Mouse (Mus musculus) hindbrain, embryonic 14.5 days (tissue): ENCODE measurements at regions not wholly inside any gene's neighbourhood (a gene's known extent, or its start where the extent isn't known, plus 50 kb on each side); places are given as distances from the start of the nearest gene placed in this dataset.

Experiments used
- ATAC-seq: fragments of 200-750 bp; cut with Nextera tagmentation; 2 replicates; pipeline ENCODE4 v1.8.0; 2017; ENCODE audit warnings: moderate number of reproducible peaks, mild to moderate bottlenecking, moderate TSS enrichment, moderate library complexity; ENCODE audit not compliant: low FRiP score
- DNase-seq: peaks from one replicate; pipeline ENCODE4 v3.0.0-alpha.2; 2015; ENCODE audit warnings: low spot score
- H3K27ac ChIP-seq: fragments of 300-500 bp; sonication (generic); 2 replicates; pipeline ENCODE4 v1.5.1; 2014; ENCODE audit warnings: mild to moderate bottlenecking, moderate library complexity
- H3K27me3 ChIP-seq: fragments of 300-500 bp; sonication (generic); 2 replicates; pipeline ENCODE4 v1.6.1; 2014; ENCODE audit warnings: mild to moderate bottlenecking, low read length, mixed read lengths; ENCODE audit not compliant: control insufficient read depth, insufficient read depth
- H3K36me3 ChIP-seq: fragments of 300-500 bp; sonication (generic); replicated peaks from 2 replicates; pipeline ENCODE4 v1.6.1; 2014; ENCODE audit not compliant: control insufficient read depth, insufficient read depth
- H3K4me1 ChIP-seq: fragments of 300-500 bp; sonication (generic); replicated peaks from 2 replicates; pipeline ENCODE4 v1.6.1; 2014; ENCODE audit warnings: antibody characterized with exemption, low read length, mixed read lengths; ENCODE audit not compliant: control insufficient read depth, insufficient read depth
- H3K4me2 ChIP-seq: fragments of 300-500 bp; sonication (generic); replicated peaks from 2 replicates; pipeline ENCODE4 v1.6.1; 2014; ENCODE audit warnings: mild to moderate bottlenecking, moderate library complexity
- H3K4me3 ChIP-seq: fragments of 300-500 bp; sonication (generic); replicated peaks from 2 replicates; pipeline ENCODE4 v1.5.1; 2014; ENCODE audit warnings: mild to moderate bottlenecking, low read length
- H3K9ac ChIP-seq: fragments of 300-500 bp; sonication (generic); 2 replicates; pipeline ENCODE4 v1.6.1; 2014
- H3K9me3 ChIP-seq: fragments of 300-500 bp; sonication (generic); 2 replicates; pipeline ENCODE4 v1.6.1; 2016; ENCODE audit warnings: low read length; ENCODE audit not compliant: control insufficient read depth
- WGBS: fragments of 180-500 bp; shearing (Covaris S2); extraction: QIAGEN DNeasy Blood & Tissue Kit; methylation state at CpG from one replicate; pipeline ENCODE4 v1.1.7; 2014; 5-methylcytosine and 5-hydroxymethylcytosine counted together

GRCm38 (mm10) chr15:86566111-86566510, 351.9 kb downstream of the Tbc1d22a start:
- WGBS = 71% methylated on average over 3 of the region's 3 CpGs
- Histone ChIP-seq H3K9me3 (no peaks in the 10 kb centered on the region), H3K4me1 (no peaks in the 10 kb centered on the region), H3K36me3 (no peaks in the 10 kb centered on the region), H3K9ac (no peak overlapping the region), H3K4me3 (no peak overlapping the region), H3K27me3 (no peaks in the 10 kb centered on the region), H3K27ac (no peak overlapping the region), H3K4me2 (no peak overlapping the region)
- ATAC-seq = no peak
- no peak for DNase-seq

- H3K4me2 ChIP-seq = no peak overlapping the region
- WGBS = 6% methylated on average over 5 of the region's 5 CpGs
- H3K4me3 ChIP-seq = no peak overlapping the region
- no peak overlapping the region for H3K27ac ChIP-seq
- no peak for DNase-seq
- H3K9ac ChIP-seq = no peak overlapping the region
- H3K36me3 ChIP-seq = no peaks in the 10 kb centered on the region
- H3K9me3 ChIP-seq = no peaks in the 10 kb centered on the region
- no peaks in the 10 kb centered on the region for H3K4me1 ChIP-seq
- no peaks in the 10 kb centered on the region for H3K27me3 ChIP-seq
- no peak for ATAC-seq
Observed at GRCm38 (mm10) chr15:86574311-86574710, 360.1 kb downstream of the Tbc1d22a start.

- Histone ChIP-seq H3K4me3 (no peak overlapping the region), H3K27ac (no peak overlapping the region), H3K4me1 (no peaks in the 10 kb centered on the region), H3K27me3 (no peaks in the 10 kb centered on the region), H3K9ac (no peak overlapping the region), H3K9me3 (no peaks in the 10 kb centered on the region), H3K36me3 (no peaks in the 10 kb centered on the region), H3K4me2 (no peak overlapping the region)
- ATAC-seq (no peak), DNase-seq (no peak)
- 68% methylated on average over 5 of the region's 5 CpGs for WGBS
Observed at GRCm38 (mm10) chr15:86576666-86577065, 362.4 kb downstream of the Tbc1d22a start.

- Histone ChIP-seq H3K27me3 (no peaks in the 10 kb centered on the region), H3K4me3 (no peak overlapping the region), H3K4me2 (no peak overlapping the region), H3K9me3 (no peaks in the 10 kb centered on the region), H3K36me3 (no peaks in the 10 kb centered on the region), H3K9ac (no peak overlapping the region), H3K27ac (no peak overlapping the region), H3K4me1 (no peaks in the 10 kb centered on the region)
- WGBS = 85% methylated on average over 16 of the region's 16 CpGs
- ATAC-seq = no peak
- no peak for DNase-seq
Observed at GRCm38 (mm10) chr15:86578689-86579088, 364.4 kb downstream of the Tbc1d22a start.

- Histone ChIP-seq H3K4me2 (no peak overlapping the region), H3K4me3 (no peak overlapping the region), H3K9me3 (no peaks in the 10 kb centered on the region), H3K27me3 (no peaks in the 10 kb centered on the region), H3K9ac (no peak overlapping the region), H3K36me3 (no peaks in the 10 kb centered on the region), H3K4me1 (no peaks in the 10 kb centered on the region), H3K27ac (no peak overlapping the region)
- DNase-seq (no peak), ATAC-seq (no peak)
- WGBS = 82% methylated on average over 7 of the region's 7 CpGs
Observed at GRCm38 (mm10) chr15:86582240-86583090, 368.2 kb downstream of the Tbc1d22a start.

- no peak overlapping the region for H3K27ac ChIP-seq
- no peak overlapping the region for H3K9ac ChIP-seq
- H3K9me3 ChIP-seq = no peaks in the 10 kb centered on the region
- no peaks in the 10 kb centered on the region for H3K27me3 ChIP-seq
- ATAC-seq (no peak), DNase-seq (no peak)
- no peak overlapping the region for H3K4me2 ChIP-seq
- WGBS = 93% methylated on average over 4 of the region's 4 CpGs
- no peaks in the 10 kb centered on the region for H3K4me1 ChIP-seq
- no peaks in the 10 kb centered on the region for H3K36me3 ChIP-seq
- no peak overlapping the region for H3K4me3 ChIP-seq
Observed at GRCm38 (mm10) chr15:86585716-86586115, 371.5 kb downstream of the Tbc1d22a start.

GRCm38 (mm10) chr15:86587209-86587608, 372.9 kb downstream of the Tbc1d22a start:
- H3K4me2 ChIP-seq = no peak overlapping the region
- WGBS = 84% methylated on average over 6 of the region's 6 CpGs

GRCm38 (mm10) chr15:86590033-86590432, 375.8 kb downstream of the Tbc1d22a start:
- no peak overlapping the region for H3K9ac ChIP-seq
- H3K4me2 ChIP-seq = no peak overlapping the region
- DNase-seq (no peak), ATAC-seq (no peak)
- 55% methylated on average over 7 of the region's 7 CpGs for WGBS
- H3K36me3 ChIP-seq = no peaks in the 10 kb centered on the region
- no peak overlapping the region for H3K27ac ChIP-seq
- H3K27me3 ChIP-seq = no peaks in the 10 kb centered on the region
- H3K4me1 ChIP-seq = no peaks in the 10 kb centered on the region
- no peaks in the 10 kb centered on the region for H3K9me3 ChIP-seq
- H3K4me3 ChIP-seq = no peak overlapping the region

More at GRCm38 (mm10) chr15:86587209-86587608, 372.9 kb downstream of the Tbc1d22a start:
- H3K9ac ChIP-seq = no peak overlapping the region
- H3K4me3 ChIP-seq = no peak overlapping the region
- H3K27me3 ChIP-seq = no peaks in the 10 kb centered on the region
- H3K4me1 ChIP-seq = no peaks in the 10 kb centered on the region
- ATAC-seq = no peak
- DNase-seq = no peak
- H3K36me3 ChIP-seq = no peaks in the 10 kb centered on the region
- H3K9me3 ChIP-seq = no peaks in the 10 kb centered on the region
- no peak overlapping the region for H3K27ac ChIP-seq

GRCm38 (mm10) chr15:86590896-86591295, 376.6 kb downstream of the Tbc1d22a start:
- no peak overlapping the region for H3K27ac ChIP-seq
- H3K4me1 ChIP-seq = no peaks in the 10 kb centered on the region
- no peak overlapping the region for H3K4me3 ChIP-seq
- H3K27me3 ChIP-seq = no peaks in the 10 kb centered on the region
- ATAC-seq = no peak
- H3K4me2 ChIP-seq = no peak overlapping the region
- no peaks in the 10 kb centered on the region for H3K9me3 ChIP-seq
- no peak overlapping the region for H3K9ac ChIP-seq
- no peaks in the 10 kb centered on the region for H3K36me3 ChIP-seq
- DNase-seq = no peak
- WGBS = 81% methylated on average over 5 of the region's 5 CpGs
